In the genomic region with DNA sequence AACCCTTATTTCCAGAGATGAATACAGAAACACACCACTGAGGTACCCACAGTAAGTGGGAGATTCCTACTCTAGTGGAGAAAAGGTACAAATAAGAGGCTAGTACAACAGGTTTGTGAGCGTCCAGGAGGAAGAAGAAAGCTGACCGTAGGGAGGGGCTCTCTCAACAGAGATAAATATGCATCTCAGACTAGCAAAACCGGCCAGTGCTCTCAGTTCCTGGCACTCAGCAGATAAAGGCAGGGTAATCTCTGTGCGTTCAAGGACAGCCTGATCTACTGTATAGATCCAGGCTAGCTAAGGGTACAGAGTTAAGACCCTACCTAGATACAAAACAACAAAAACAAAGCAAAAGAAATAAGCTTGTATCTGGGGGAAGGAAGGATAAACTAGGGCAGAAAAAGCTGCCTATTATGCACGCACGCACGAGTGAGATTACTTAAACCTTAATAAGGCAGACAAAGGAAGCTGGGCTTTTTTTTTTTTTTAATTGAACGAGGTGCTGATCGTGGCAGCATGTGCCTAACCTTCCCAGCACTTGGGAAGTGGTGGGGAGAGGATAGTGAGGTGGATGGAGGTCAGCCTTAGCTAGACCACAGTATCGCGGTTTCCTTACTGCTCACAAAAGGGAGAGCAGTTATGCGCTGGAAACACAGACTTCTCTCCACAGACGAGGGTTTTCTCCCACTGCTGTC, we compare ENCODE assay signal across 20 mouse cellular contexts. TPM values are rescaled to one million over a fixed set of nuclear protein-coding genes. Genes with fewer than 3 reads are reported as not detected.
"Had no signal": no experiment of that assay in that cellular context is flagged by ENCODE, and none has a peak within 500 bp of the region (broad histone marks: within the 10 kb centered on the region; RNA-seq: fewer than 3 reads in every experiment).

No protein-coding gene starts in this region.

- H3K36me3 ChIP-seq: kidney, embryonic 15.5 days; limb, embryonic 10.5 days; liver, embryonic 15.5 days; midbrain, embryonic 12.5 days had no signal

- H3K4me2 ChIP-seq: kidney, embryonic 15.5 days; liver, embryonic 11.5 days; liver, embryonic 15.5 days; midbrain, embryonic 12.5 days had no signal

- ATAC-seq: lung, postnatal 0 days had no signal

- H3K9ac ChIP-seq: kidney, embryonic 15.5 days; liver, embryonic 15.5 days; midbrain, embryonic 12.5 days had no signal

- H3K4me3 ChIP-seq: kidney, embryonic 15.5 days; left cerebral cortex, adult 2 months; limb, embryonic 10.5 days; liver, embryonic 15.5 days; midbrain, embryonic 12.5 days had no signal

- H3K9me3 ChIP-seq: kidney, embryonic 15.5 days; limb, embryonic 10.5 days; liver, embryonic 15.5 days; midbrain, embryonic 12.5 days had no signal

- H3K27ac ChIP-seq: kidney, embryonic 15.5 days; left cerebral cortex, adult 2 months; limb, embryonic 10.5 days; liver, embryonic 15.5 days; midbrain, embryonic 12.5 days; stomach, postnatal 0 days had no signal

- DNase-seq: kidney, postnatal 25 days; lung, adult 2 months; lung, postnatal 36 days; right cerebral cortex, postnatal 14 days; thymus, postnatal 4 days had no signal

- H3K27me3 ChIP-seq: kidney, embryonic 15.5 days; liver, embryonic 15.5 days; midbrain, embryonic 12.5 days had no signal

- H3K4me1 ChIP-seq: kidney, embryonic 15.5 days; limb, embryonic 10.5 days; liver, embryonic 15.5 days; midbrain, embryonic 12.5 days had no signal

RNA-seq across cellular contexts. Expression of a gene that starts 2.0 kb away (rescaled TPM):
- total RNA-seq: layer of hippocampus, postnatal 25 days; left cerebral cortex, adult 2 months; left cerebral cortex, postnatal 14 days; megakaryocyte, adult 5-6 weeks had no signal
- polyA plus RNA-seq: kidney, embryonic 15.5 days; limb, embryonic 10.5 days; liver, embryonic 11.5 days; liver, embryonic 15.5 days; midbrain, embryonic 12.5 days; spleen, adult 2 months had no signal

RNA-seq across cellular contexts. Expression of a gene that starts 10.4 kb away (rescaled TPM):
- total RNA-seq: layer of hippocampus, postnatal 25 days; left cerebral cortex, adult 2 months; left cerebral cortex, postnatal 14 days; megakaryocyte, adult 5-6 weeks; midbrain, postnatal 0 days had no signal
- polyA plus RNA-seq: limb, embryonic 10.5 days; liver, embryonic 11.5 days; midbrain, embryonic 12.5 days; midbrain, postnatal 0 days; neural tube, embryonic 14.5 days had no signal

RNA-seq across cellular contexts. Expression of a gene that starts 12.5 kb away (rescaled TPM):
- total RNA-seq: layer of hippocampus, postnatal 25 days; left cerebral cortex, adult 2 months; left cerebral cortex, postnatal 14 days; megakaryocyte, adult 5-6 weeks had no signal
- polyA plus RNA-seq: spleen, adult 2 months had no signal

RNA-seq across cellular contexts. Expression of a gene that starts 29.6 kb away (rescaled TPM):
- total RNA-seq: left cerebral cortex, postnatal 14 days; megakaryocyte, adult 5-6 weeks; midbrain, postnatal 0 days had no signal
- polyA plus RNA-seq: liver, embryonic 15.5 days had no signal

RNA-seq across cellular contexts. Expression of a gene that starts 38.6 kb away (rescaled TPM):
- total RNA-seq: layer of hippocampus, postnatal 25 days; left cerebral cortex, adult 2 months; left cerebral cortex, postnatal 14 days; megakaryocyte, adult 5-6 weeks; midbrain, postnatal 0 days had no signal
- polyA plus RNA-seq: kidney, embryonic 15.5 days; limb, embryonic 10.5 days; limb, embryonic 14.5 days; liver, embryonic 11.5 days; liver, embryonic 15.5 days; lung, adult 2 months; lung, postnatal 0 days; midbrain, embryonic 12.5 days; midbrain, postnatal 0 days; neural tube, embryonic 14.5 days; spleen, adult 2 months; stomach, postnatal 0 days had no signal
